Mouse (Mus musculus): ENCODE results near the gene Psmc4. TPM values are rescaled to one million over a fixed set of nuclear protein-coding genes. Genes with fewer than 3 reads are reported as not detected.

Psmc4 gene
- polyA plus RNA-seq (2014; fragmentation: Nextera tagmentation; extraction: Ambion mirVana), result 404 and 450 TPM in 2 replicates

- H3K9ac ChIP-seq (ENCODE audit: low read length), result peak within 1 kb of the TSS; percentile 78
- 1% methylated on average over 52 of the region's 52 CpGs for WGBS
- DNase-seq (ENCODE audit: low spot score) (peak; percentile 98), ATAC-seq (replicated peaks; ENCODE audit: low FRiP score) (peak; percentile 97)
- H3K27ac ChIP-seq (ENCODE audit: low read depth, low read length), result no peak within 1 kb of the TSS
- H3K4me3 ChIP-seq (ENCODE audit: low read depth, low read length), result peak within 1 kb of the TSS; percentile 78
- H3K9me3 ChIP-seq (ENCODE audit: control insufficient read depth, low read length), result no peaks in the 10 kb centered on the region
- peak within 1 kb of the TSS; percentile 69 for H3K4me2 ChIP-seq (ENCODE audit: low read depth, low read length, severe bottlenecking)
- peaks cover 3% of the 10 kb centered on the region; the same call in 1 of the 2 replicates for H3K4me1 ChIP-seq (replicated peaks; ENCODE audit: control insufficient read depth, insufficient read depth, low read length)
- no peaks in the 10 kb centered on the region for H3K27me3 ChIP-seq (ENCODE audit: control insufficient read depth, insufficient read depth, low read length)
- H3K36me3 ChIP-seq (ENCODE audit: control insufficient read depth, insufficient read depth, low read length), result peaks cover 15% of the 10 kb centered on the region
Measured at GRCm38 (mm10) chr7:28049476-28050409, at the start of gene Psmc4. Gene Psmc4, minus strand, starts transcription at chr7:28050101.

DNA sequence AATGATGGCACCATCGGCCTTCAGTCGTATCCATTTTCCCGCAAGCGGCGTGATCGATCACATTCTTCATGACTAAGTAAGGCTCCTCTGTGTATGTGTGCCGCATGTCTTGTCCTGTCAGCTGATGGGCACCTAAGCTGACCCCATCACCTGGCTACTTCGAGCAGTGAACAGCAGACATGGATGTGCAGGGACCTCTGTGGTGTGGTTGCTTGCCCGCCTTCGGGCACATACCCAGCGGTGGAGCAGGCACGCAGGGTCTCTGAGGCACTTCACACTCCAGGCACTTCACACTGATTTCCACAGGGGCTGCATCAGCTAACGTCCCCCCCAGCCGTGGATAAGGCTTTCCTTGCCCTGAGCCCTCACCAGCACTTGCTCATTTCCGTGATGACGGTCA is 49.2 kb upstream of the Psmc4 start:
- H3K4me3 ChIP-seq (ENCODE audit: low read depth, low read length), result no peak overlapping the region
- DNase-seq (ENCODE audit: low spot score), result no peak
- H3K27me3 ChIP-seq (ENCODE audit: control insufficient read depth, insufficient read depth, low read length), result no peaks in the 10 kb centered on the region
- no peaks in the 10 kb centered on the region for H3K36me3 ChIP-seq (ENCODE audit: control insufficient read depth, insufficient read depth, low read length)
- 94% methylated on average over 16 of the region's 16 CpGs for WGBS
- no peaks in the 10 kb centered on the region; the same call in 1 of the 2 replicates for H3K9me3 ChIP-seq (ENCODE audit: control insufficient read depth, low read length)
- ATAC-seq (replicated peaks; ENCODE audit: low FRiP score), result no peak
- no peaks in the 10 kb centered on the region for H3K4me1 ChIP-seq (replicated peaks; ENCODE audit: control insufficient read depth, insufficient read depth, low read length)
- no peak overlapping the region for H3K9ac ChIP-seq (ENCODE audit: low read length)
- no peak overlapping the region for H3K4me2 ChIP-seq (ENCODE audit: low read depth, low read length, severe bottlenecking)
- H3K27ac ChIP-seq (ENCODE audit: low read depth, low read length), result no peak overlapping the region

DNA sequence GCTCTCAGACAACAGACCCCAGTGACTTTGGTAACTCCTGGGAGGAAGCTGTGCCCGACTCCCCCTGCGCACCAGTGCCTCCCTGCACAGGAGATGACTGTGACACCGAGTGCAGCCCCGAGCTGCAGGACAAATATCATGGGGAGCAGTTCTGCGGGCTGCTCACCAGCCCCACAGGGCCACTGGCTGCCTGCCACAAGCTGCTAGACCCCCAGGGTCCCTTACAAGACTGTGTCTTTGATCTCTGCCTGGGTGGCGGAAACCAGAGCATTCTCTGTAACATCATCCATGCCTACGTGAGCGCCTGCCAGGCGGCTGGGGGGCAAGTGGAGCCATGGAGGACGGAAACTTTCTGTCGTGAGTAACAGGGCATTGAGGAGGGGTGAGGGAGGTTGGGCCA is 43.6 kb upstream of the Psmc4 start:
- Histone ChIP-seq H3K9ac (ENCODE audit: low read length) (no peak overlapping the region), H3K27ac (ENCODE audit: low read depth, low read length) (no peak overlapping the region), H3K9me3 (ENCODE audit: control insufficient read depth, low read length) (no peaks in the 10 kb centered on the region; the same call in 1 of the 2 replicates), H3K4me2 (ENCODE audit: low read depth, low read length, severe bottlenecking) (no peak overlapping the region), H3K27me3 (ENCODE audit: control insufficient read depth, insufficient read depth, low read length) (no peaks in the 10 kb centered on the region), H3K36me3 (ENCODE audit: control insufficient read depth, insufficient read depth, low read length) (no peaks in the 10 kb centered on the region), H3K4me1 (replicated peaks; ENCODE audit: control insufficient read depth, insufficient read depth, low read length) (no peaks in the 10 kb centered on the region), H3K4me3 (ENCODE audit: low read depth, low read length) (no peak overlapping the region)
- ATAC-seq (replicated peaks; ENCODE audit: low FRiP score), result no peak
- no peak for DNase-seq (ENCODE audit: low spot score)
- WGBS, result 58% methylated on average over 11 of the region's 11 CpGs

GRCm38 (mm10) chr7:28086236-28086635 is 36.3 kb upstream of the Psmc4 start:
- ATAC-seq (replicated peaks; ENCODE audit: low FRiP score) (no peak), DNase-seq (ENCODE audit: low spot score) (no peak)

GRCm38 (mm10) chr7:28084215-28084614 is 34.3 kb upstream of the Psmc4 start:
- H3K9me3 ChIP-seq (ENCODE audit: control insufficient read depth, low read length), result no peaks in the 10 kb centered on the region
- no peaks in the 10 kb centered on the region for H3K36me3 ChIP-seq (ENCODE audit: control insufficient read depth, insufficient read depth, low read length)
- no peak overlapping the region for H3K27ac ChIP-seq (ENCODE audit: low read depth, low read length)
- no peak overlapping the region for H3K9ac ChIP-seq (ENCODE audit: low read length)
- no peak for ATAC-seq (replicated peaks; ENCODE audit: low FRiP score)
- H3K4me3 ChIP-seq (ENCODE audit: low read depth, low read length), result no peak overlapping the region
- no peak for DNase-seq (ENCODE audit: low spot score)
- no peaks in the 10 kb centered on the region for H3K4me1 ChIP-seq (replicated peaks; ENCODE audit: control insufficient read depth, insufficient read depth, low read length)
- no peak overlapping the region for H3K4me2 ChIP-seq (ENCODE audit: low read depth, low read length, severe bottlenecking)
- 90% methylated on average over 7 of the region's 7 CpGs for WGBS
- H3K27me3 ChIP-seq (ENCODE audit: control insufficient read depth, insufficient read depth, low read length), result no peaks in the 10 kb centered on the region

More at GRCm38 (mm10) chr7:28086236-28086635, 36.3 kb upstream of the Psmc4 start:
- H3K36me3 ChIP-seq (ENCODE audit: control insufficient read depth, insufficient read depth, low read length), result no peaks in the 10 kb centered on the region
- H3K9ac ChIP-seq (ENCODE audit: low read length), result no peak overlapping the region
- 82% methylated on average over 16 of the region's 16 CpGs for WGBS
- H3K4me1 ChIP-seq (replicated peaks; ENCODE audit: control insufficient read depth, insufficient read depth, low read length), result no peaks in the 10 kb centered on the region
- no peak overlapping the region for H3K27ac ChIP-seq (ENCODE audit: low read depth, low read length)
- no peak overlapping the region for H3K4me2 ChIP-seq (ENCODE audit: low read depth, low read length, severe bottlenecking)
- H3K4me3 ChIP-seq (ENCODE audit: low read depth, low read length), result no peak overlapping the region
- no peaks in the 10 kb centered on the region for H3K9me3 ChIP-seq (ENCODE audit: control insufficient read depth, low read length)
- no peaks in the 10 kb centered on the region for H3K27me3 ChIP-seq (ENCODE audit: control insufficient read depth, insufficient read depth, low read length)

GRCm38 (mm10) chr7:28070531-28071298 is 20.8 kb upstream of the Psmc4 start, which contains the start of gene Fcgbp:
Gene Fcgbp, plus strand, starts transcription at chr7:28071236.
- 92% methylated on average over 21 of the region's 21 CpGs for WGBS
- no peak within 1 kb of the TSS for H3K9ac ChIP-seq (ENCODE audit: low read length)
- H3K4me2 ChIP-seq (ENCODE audit: low read depth, low read length, severe bottlenecking), result no peak within 1 kb of the TSS
- H3K4me3 ChIP-seq (ENCODE audit: low read depth, low read length), result no peak within 1 kb of the TSS
- H3K9me3 ChIP-seq (ENCODE audit: control insufficient read depth, low read length), result no peaks in the 10 kb centered on the region
- no peak for DNase-seq (ENCODE audit: low spot score)
- no peaks in the 10 kb centered on the region for H3K36me3 ChIP-seq (ENCODE audit: control insufficient read depth, insufficient read depth, low read length)
- H3K27me3 ChIP-seq (ENCODE audit: control insufficient read depth, insufficient read depth, low read length), result no peaks in the 10 kb centered on the region
- no peaks in the 10 kb centered on the region for H3K4me1 ChIP-seq (replicated peaks; ENCODE audit: control insufficient read depth, insufficient read depth, low read length)
- no peak for ATAC-seq (replicated peaks; ENCODE audit: low FRiP score)
- no peak within 1 kb of the TSS for H3K27ac ChIP-seq (ENCODE audit: low read depth, low read length)

- Histone ChIP-seq H3K27ac (ENCODE audit: low read depth, low read length) (no peak overlapping the region), H3K9ac (ENCODE audit: low read length) (no peak overlapping the region), H3K4me2 (ENCODE audit: low read depth, low read length, severe bottlenecking) (no peak overlapping the region), H3K27me3 (ENCODE audit: control insufficient read depth, insufficient read depth, low read length) (no peaks in the 10 kb centered on the region), H3K36me3 (ENCODE audit: control insufficient read depth, insufficient read depth, low read length) (no peaks in the 10 kb centered on the region), H3K4me3 (ENCODE audit: low read depth, low read length) (no peak overlapping the region), H3K9me3 (ENCODE audit: control insufficient read depth, low read length) (no peaks in the 10 kb centered on the region), H3K4me1 (replicated peaks; ENCODE audit: control insufficient read depth, insufficient read depth, low read length) (no peaks in the 10 kb centered on the region)
- DNase-seq (ENCODE audit: low spot score) (no peak), ATAC-seq (replicated peaks; ENCODE audit: low FRiP score) (no peak)
- WGBS, result 52% methylated on average over 3 of the region's 3 CpGs
Measured at GRCm38 (mm10) chr7:28069546-28070172, 19.8 kb upstream of the Psmc4 start.

- DNase-seq (ENCODE audit: low spot score) (no peak), ATAC-seq (replicated peaks; ENCODE audit: low FRiP score) (no peak)
- no peak overlapping the region for H3K4me3 ChIP-seq (ENCODE audit: low read depth, low read length)
- H3K4me1 ChIP-seq (replicated peaks; ENCODE audit: control insufficient read depth, insufficient read depth, low read length), result no peaks in the 10 kb centered on the region
- H3K9ac ChIP-seq (ENCODE audit: low read length), result no peak overlapping the region
- no peak overlapping the region for H3K27ac ChIP-seq (ENCODE audit: low read depth, low read length)
- no peak overlapping the region for H3K4me2 ChIP-seq (ENCODE audit: low read depth, low read length, severe bottlenecking)
- 75% methylated on average over 3 of the region's 3 CpGs for WGBS
- no peaks in the 10 kb centered on the region for H3K9me3 ChIP-seq (ENCODE audit: control insufficient read depth, low read length)
- no peaks in the 10 kb centered on the region for H3K36me3 ChIP-seq (ENCODE audit: control insufficient read depth, insufficient read depth, low read length)
- no peaks in the 10 kb centered on the region for H3K27me3 ChIP-seq (ENCODE audit: control insufficient read depth, insufficient read depth, low read length)
Measured at GRCm38 (mm10) chr7:28068661-28069060, 18.8 kb upstream of the Psmc4 start.

Data from forebrain, embryonic 11.5 days (tissue).